Mouse (Mus musculus) liver, embryonic 14.5 days (tissue): Measurements from ENCODE around the gene Stard5.

ENCODE experiments used
- CTCF ChIP-seq: IDR thresholded peaks from 2 replicates; pipeline ENCODE4 v1.5.1; 2016; ENCODE audit warnings: antibody characterized with exemption, low read depth, control low read depth
- EP300 ChIP-seq: IDR thresholded peaks from 2 replicates; pipeline ENCODE4 v1.6.1; 2016; ENCODE audit warnings: antibody characterized with exemption, low read depth

DNA sequence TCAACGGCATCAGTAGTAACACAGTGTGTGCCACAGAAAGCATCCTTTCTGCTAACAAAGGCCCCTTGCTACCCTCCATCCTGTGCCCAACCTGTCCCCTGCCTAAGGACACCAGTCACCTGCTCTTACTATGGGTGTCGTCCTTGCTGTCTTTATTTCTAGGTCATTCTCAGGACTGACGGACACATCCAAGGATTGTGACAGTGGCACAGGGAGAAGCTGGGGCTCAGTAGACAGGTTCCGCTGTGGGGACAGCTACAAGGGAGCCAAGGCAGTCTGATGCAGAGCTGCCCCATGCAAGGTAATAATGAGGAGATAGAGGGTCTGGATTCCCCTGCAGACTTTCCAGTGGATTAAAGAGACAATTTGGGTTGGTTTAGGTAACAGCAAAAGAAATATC is 46.7 kb downstream of the Stard5 start:
- TF ChIP-seq EP300 (no peak), CTCF (no peak)
